ENCODE assay signal across 9 mouse cellular contexts in genomic region chr4:59422025-59422783, GRCm38 (mm10). TPM values are rescaled to one million over a fixed set of nuclear protein-coding genes. Genes with fewer than 3 reads are reported as not detected.
DNase-seq lines count a peak whose midpoint lies in the region; ATAC-seq and TF ChIP-seq lines count a peak whose summit lies in the region.
"Had no signal": no experiment of that assay in that cellular context is flagged by ENCODE, and none has a peak within 500 bp of the region (broad histone marks: within the 10 kb centered on the region; RNA-seq: fewer than 3 reads in every experiment).

No protein-coding gene starts in this region.

- no peak overlapping the region for H3K4me2 ChIP-seq in hindbrain, embryonic 12.5 days (replicated peaks)
- H3K4me2 ChIP-seq in lung, embryonic 15.5 days = no peak overlapping the region
- H3K4me2 ChIP-seq in stomach, embryonic 14.5 days (replicated peaks; ENCODE audit: low read depth, low read length) = no peak overlapping the region
- H3K4me2 ChIP-seq: embryonic facial prominence, embryonic 12.5 days had no signal

- H3K27ac ChIP-seq in layer of hippocampus, adult 2 months = peak overlapping the region; percentile 75
- H3K27ac ChIP-seq in hindbrain, embryonic 12.5 days = no peak overlapping the region
- H3K27ac ChIP-seq in lung, embryonic 15.5 days = peak overlapping the region; percentile 80
- peak overlapping the region; percentile 63; the same call in 1 of the 2 replicates for H3K27ac ChIP-seq in stomach, embryonic 14.5 days (ENCODE audit: low read length)
- H3K27ac ChIP-seq in thymus, adult 2 months (ENCODE audit: control insufficient read depth, insufficient read depth, low read length) = no peak overlapping the region
- H3K27ac ChIP-seq: embryonic facial prominence, embryonic 12.5 days had no signal

- H3K9me3 ChIP-seq in hindbrain, embryonic 12.5 days (replicated peaks) = no peaks in the 10 kb centered on the region
- H3K9me3 ChIP-seq in lung, embryonic 15.5 days = no peaks in the 10 kb centered on the region
- no peaks in the 10 kb centered on the region for H3K9me3 ChIP-seq in stomach, embryonic 14.5 days (ENCODE audit: control insufficient read depth, low read depth, low read length)
- H3K9me3 ChIP-seq: embryonic facial prominence, embryonic 12.5 days had no signal

- peaks cover 7% of the 10 kb centered on the region; the same call in 1 of the 2 replicates for H3K4me1 ChIP-seq in hindbrain, embryonic 12.5 days
- H3K4me1 ChIP-seq in lung, embryonic 15.5 days = peaks cover 19% of the 10 kb centered on the region; the same call in 1 of the 2 replicates
- H3K4me1 ChIP-seq in stomach, embryonic 14.5 days (ENCODE audit: control insufficient read depth, insufficient read depth, low read length) = peaks cover 9% of the 10 kb centered on the region; the same call in 1 of the 2 replicates
- peaks cover 10% of the 10 kb centered on the region for H3K4me1 ChIP-seq in thymus, adult 2 months (replicated peaks; ENCODE audit: control insufficient read depth, insufficient read depth, low read length)

- peak; percentile 13 to 16 for DNase-seq in layer of hippocampus, adult 2 months (ENCODE audit: low spot score in 2 of 2)
- no peak for DNase-seq in layer of hippocampus, postnatal 25 days (ENCODE audit: extremely low spot score in 1 of 2, low spot score in 1 of 2)
- DNase-seq in thymus, adult 2 months = no peak
- DNase-seq in spleen, adult 12 weeks (ENCODE audit: low spot score) = no peak

- TF ChIP-seq CTCF in layer of hippocampus, adult 2 months (conservative IDR thresholded peaks at IDR 0.05) = no peak
- no peak for TF ChIP-seq CTCF in thymus, adult 2 months (IDR thresholded peaks at IDR 0.05; ENCODE audit: borderline replicate concordance, control insufficient read depth, extremely low read depth, insufficient read depth, low read length, poor library complexity)

- no peak overlapping the region for H3K4me3 ChIP-seq in layer of hippocampus, adult 2 months
- no peak overlapping the region for H3K4me3 ChIP-seq in hindbrain, embryonic 12.5 days
- no peak overlapping the region for H3K4me3 ChIP-seq in lung, embryonic 15.5 days
- no peak overlapping the region for H3K4me3 ChIP-seq in stomach, embryonic 14.5 days (ENCODE audit: low read depth, low read length)
- no peak overlapping the region for H3K4me3 ChIP-seq in thymus, adult 2 months (ENCODE audit: control insufficient read depth, insufficient read depth, low read length)
- H3K4me3 ChIP-seq: embryonic facial prominence, embryonic 12.5 days had no signal

- TF ChIP-seq POLR2A in thymus, adult 2 months (IDR thresholded peaks at IDR 0.05; ENCODE audit: control insufficient read depth, extremely low read depth, insufficient read depth, low read length, poor library complexity) = no peak

- H3K9ac ChIP-seq in hindbrain, embryonic 12.5 days = no peak overlapping the region
- no peak overlapping the region for H3K9ac ChIP-seq in lung, embryonic 15.5 days
- no peak overlapping the region for H3K9ac ChIP-seq in stomach, embryonic 14.5 days (replicated peaks; ENCODE audit: low read depth, low read length)
- H3K9ac ChIP-seq: embryonic facial prominence, embryonic 12.5 days had no signal

- H3K36me3 ChIP-seq in hindbrain, embryonic 12.5 days = no peaks in the 10 kb centered on the region
- no peaks in the 10 kb centered on the region for H3K36me3 ChIP-seq in lung, embryonic 15.5 days
- no peaks in the 10 kb centered on the region for H3K36me3 ChIP-seq in stomach, embryonic 14.5 days (ENCODE audit: control insufficient read depth, insufficient read depth, low read length)
- H3K36me3 ChIP-seq in thymus, adult 2 months (ENCODE audit: control insufficient read depth, insufficient read depth, low read length) = no peaks in the 10 kb centered on the region
- H3K36me3 ChIP-seq: embryonic facial prominence, embryonic 12.5 days had no signal

- WGBS in hindbrain, embryonic 12.5 days = 43% methylated on average over 5 of the region's 5 CpGs
- WGBS in lung, embryonic 15.5 days = 32% methylated on average over 5 of the region's 5 CpGs
- WGBS in stomach, embryonic 14.5 days = 27% methylated on average over 5 of the region's 5 CpGs
- 66% methylated on average over 5 of the region's 5 CpGs for WGBS in thymus, adult 2 months

- H3K27me3 ChIP-seq in hindbrain, embryonic 12.5 days = no peaks in the 10 kb centered on the region
- no peaks in the 10 kb centered on the region for H3K27me3 ChIP-seq in lung, embryonic 15.5 days
- no peaks in the 10 kb centered on the region for H3K27me3 ChIP-seq in stomach, embryonic 14.5 days (ENCODE audit: control insufficient read depth, insufficient read depth, low read length)
- H3K27me3 ChIP-seq in thymus, adult 2 months (ENCODE audit: control insufficient read depth, insufficient read depth, low read length) = no peaks in the 10 kb centered on the region
- H3K27me3 ChIP-seq: embryonic facial prominence, embryonic 12.5 days had no signal

- ATAC-seq in hindbrain, embryonic 12.5 days (ENCODE audit: low FRiP score) = peak; percentile 50; the same call in 1 of the 2 replicates
- 0 out of 2 replicates have a peak, but pooled peaks have one; percentile 40 for ATAC-seq in lung, embryonic 15.5 days (ENCODE audit: borderline replicate concordance, extremely low read depth, low FRiP score, low TSS enrichment)
- ATAC-seq in stomach, embryonic 14.5 days (ENCODE audit: insufficient number of reproducible peaks, insufficient read depth, low FRiP score, low read depth) = peak; percentile 34; the same call in 1 of the 2 replicates
- ATAC-seq: inflammation-experienced regulatory T-cells, adult 6 months had no signal

RNA-seq across cellular contexts. Expression of gene Susd1, which starts 16.2 kb away (rescaled TPM):
- 10 to 100 TPM in 1 of 2 experiments, 1 to 10 TPM in 1; 9.9 to 10.3 TPM for total RNA-seq in layer of hippocampus, adult 2 months (2021)
- total RNA-seq in layer of hippocampus, postnatal 25 days (2021) = 10 to 100 TPM in 1 of 2 experiments, 1 to 10 TPM in 1; 6.6 to 11.6 TPM
- polyA plus RNA-seq in hindbrain, embryonic 12.5 days (2016; fragmentation: Nextera tagmentation; extraction: Ambion mirVana) = 1.3 and 1.4 TPM in 2 replicates
- polyA plus RNA-seq in lung, embryonic 15.5 days (2015; fragmentation: Nextera tagmentation; extraction: Ambion mirVana) = 7.8 and 8.0 TPM in 2 replicates
- 8.2 and 9.9 TPM in 2 replicates for polyA plus RNA-seq in stomach, embryonic 14.5 days (2014; fragmentation: Nextera tagmentation; extraction: Ambion mirVana)
- 21.6 and 22.0 TPM in 2 replicates for polyA plus RNA-seq in thymus, adult 2 months (2012; rRNA removed)

Comparison
In these comparisons a context has a peak if more than half of its experiments do, and no peak if none do; other contexts are left out.
1. DNase-seq: peak in layer of hippocampus, adult 2 months (2 of 2); none in layer of hippocampus, postnatal 25 days (0 of 2), thymus, adult 2 months (single experiment) and spleen, adult 12 weeks (single experiment).
2. H3K27ac ChIP-seq: peak in layer of hippocampus, adult 2 months (single experiment), lung, embryonic 15.5 days (single experiment) and stomach, embryonic 14.5 days (single experiment); none in hindbrain, embryonic 12.5 days (single experiment) and thymus, adult 2 months (single experiment).
3. Peak in every context shown above with its lines, with median percentiles within 50 percentile points of each other: ATAC-seq.